Mouse (Mus musculus): ENCODE measurements around the gene Cfap54.

- no peak for TF ChIP-seq CTCF (IDR thresholded peaks at IDR 0.05; ENCODE audit: low read depth)
- no peak for TF ChIP-seq EP300 (IDR thresholded peaks at IDR 0.05; ENCODE audit: low read depth)
These were observed 291.2 kb downstream of the Cfap54 start for GRCm38 (mm10) chr10:92790247-92790646.

All from liver, postnatal 0 days (tissue).